Mouse (Mus musculus) natural killer cell, adult 2 months (primary cell): ENCODE data around the gene Ankrd13a.
"Not testable (repeated sequence)": the region's sequence is repeated elsewhere in the genome, so short reads cannot be mapped to it uniquely, and the experiment has no call there.

Experiments used
- DNase-seq, 2 experiments: peaks; one replicate each; pipeline ENCODE4 v3.0.0; 2022; ENCODE audit warnings: low spot score in 2 of 2

The Ankrd13a gene

DNA sequence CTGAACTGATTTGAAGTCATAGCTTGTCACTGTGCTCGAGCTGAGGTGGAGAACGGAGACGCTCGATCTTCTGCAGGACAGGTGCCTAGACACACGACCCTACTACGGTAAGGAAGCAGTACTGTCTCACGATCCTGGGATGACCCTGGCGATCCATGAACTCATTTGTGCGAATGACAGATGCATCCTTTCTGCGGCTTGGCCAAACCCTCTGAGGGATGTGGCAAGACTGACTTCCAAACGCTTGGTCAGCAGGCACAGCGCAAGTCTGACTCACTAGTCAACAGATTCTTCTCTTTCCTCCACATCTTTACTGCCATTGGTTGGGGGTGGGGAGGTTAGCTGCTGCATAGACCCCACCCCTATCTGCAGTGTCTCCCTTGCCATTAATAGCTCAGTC lies 53.0 kb downstream of the Ankrd13a start:
- DNase-seq, result no peak

DNA sequence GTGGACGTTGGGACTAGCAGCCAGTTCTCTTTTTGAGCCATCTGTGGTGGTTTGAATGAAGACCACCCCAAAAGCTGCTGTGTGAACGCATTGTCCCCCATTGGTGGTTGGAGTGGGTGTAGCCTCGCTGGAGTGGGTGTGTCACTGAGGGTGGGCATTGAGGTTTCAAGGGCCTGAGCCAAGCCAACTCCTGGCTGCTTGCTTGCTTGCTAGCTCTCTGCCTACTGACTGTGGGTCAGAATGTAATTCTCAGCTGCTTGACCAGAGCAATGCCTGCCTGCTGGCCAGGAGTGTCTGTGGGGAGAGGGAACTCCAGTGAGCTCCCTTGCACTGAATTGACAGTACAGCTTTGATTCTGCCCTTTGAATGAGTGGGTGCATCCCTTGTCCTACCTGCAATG lies 55.3 kb downstream of the Ankrd13a start:
- no peak for DNase-seq

DNA sequence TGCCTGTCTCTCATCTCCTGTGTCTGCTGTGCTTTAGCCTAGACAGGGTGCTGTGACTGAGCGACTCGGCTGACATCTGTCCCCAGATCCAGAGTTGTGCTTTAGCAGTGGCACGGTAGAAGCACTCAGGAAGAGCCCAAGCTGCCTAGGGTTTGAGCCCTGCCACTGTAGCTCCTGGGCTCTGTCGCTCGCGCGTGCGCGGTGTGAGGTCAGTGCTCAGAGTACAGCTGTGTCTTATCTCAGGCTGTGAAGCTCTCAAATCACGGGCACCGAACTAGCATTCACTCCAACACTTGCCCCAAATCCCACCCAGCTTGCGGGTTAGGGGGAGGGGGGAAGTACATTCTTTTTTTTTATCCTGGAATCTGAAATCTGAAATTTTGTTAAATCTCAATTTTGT lies 62.4 kb downstream of the Ankrd13a start:
- DNase-seq, result no peak

DNA sequence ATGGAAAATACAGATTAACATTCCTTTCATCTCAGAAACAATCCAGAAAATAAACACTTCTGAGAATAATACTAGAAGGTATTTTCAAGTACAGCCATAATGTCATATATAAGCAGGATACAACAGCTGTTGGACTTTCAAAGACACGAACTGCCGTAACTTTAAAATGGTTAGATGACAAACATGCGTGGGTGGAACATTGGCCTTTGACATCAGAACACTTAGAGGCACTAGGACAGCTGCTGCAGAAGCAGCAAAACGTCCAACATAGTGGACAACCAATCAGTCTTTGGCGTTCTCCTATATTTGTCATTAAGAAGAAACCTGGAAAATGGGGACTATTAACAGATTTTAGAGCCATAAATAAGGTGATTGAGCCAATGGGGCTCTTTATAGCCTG lies 66.0 kb downstream of the Ankrd13a start:
- not testable (repeated sequence) for DNase-seq

DNA sequence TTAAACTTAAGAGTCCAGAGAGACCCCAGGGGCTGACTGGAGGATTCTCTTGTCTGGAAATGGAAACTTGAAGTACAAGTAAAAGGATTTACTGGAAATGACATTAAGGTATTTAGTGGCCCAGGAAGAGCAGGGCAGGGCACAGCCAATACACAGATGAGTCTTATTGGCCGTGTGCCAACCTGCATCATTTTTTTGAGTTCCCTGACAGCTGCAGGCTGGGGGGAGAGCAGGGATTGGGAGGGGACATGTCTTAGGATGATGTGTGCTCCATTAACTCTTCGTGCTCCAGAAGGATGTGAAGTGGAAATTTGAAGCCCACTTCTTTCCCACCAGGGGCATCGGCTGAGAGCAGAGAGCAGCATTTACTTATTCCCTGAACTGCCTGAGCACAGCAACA lies 67.7 kb downstream of the Ankrd13a start:
- DNase-seq, result not testable (repeated sequence)

DNA sequence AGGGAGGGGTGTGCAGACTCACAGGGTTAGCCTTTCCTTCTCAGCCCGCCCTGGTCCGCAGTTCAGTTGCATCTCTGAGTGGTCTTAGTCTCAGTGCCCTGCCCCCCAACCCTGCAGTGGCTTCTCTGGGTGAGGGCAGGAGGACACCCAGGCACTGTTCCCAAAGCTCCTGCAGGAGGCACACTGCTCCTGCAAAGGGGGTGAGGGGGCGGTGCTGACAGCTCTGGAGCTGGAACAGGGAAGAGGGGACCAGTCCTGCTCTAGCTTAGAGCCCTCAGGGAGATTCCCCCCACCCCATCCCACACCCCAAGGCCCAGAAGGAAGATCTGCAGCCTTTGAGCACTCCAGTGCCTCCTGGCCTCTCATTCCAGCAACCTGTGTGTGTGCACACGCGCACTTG lies 68.2 kb downstream of the Ankrd13a start:
- no peak for DNase-seq

DNA sequence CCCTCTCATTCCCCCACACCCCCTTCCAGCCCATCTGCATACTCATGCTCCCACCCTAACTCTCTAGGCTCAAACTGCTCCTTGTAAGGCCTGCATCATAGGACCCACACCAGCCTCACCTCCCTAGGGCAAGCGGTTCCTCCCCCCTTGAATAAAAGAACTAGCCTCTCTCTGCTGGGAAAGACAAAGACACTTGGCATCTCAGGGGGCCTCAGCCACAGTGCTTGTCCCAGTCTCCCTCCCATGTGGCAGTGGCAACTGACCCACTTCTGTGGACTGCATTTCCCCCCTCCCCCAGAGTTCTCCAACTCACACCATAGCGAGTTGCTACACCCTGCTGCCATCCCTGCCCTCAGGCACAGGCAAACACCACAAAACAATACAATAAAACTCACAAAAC lies 69.9 kb downstream of the Ankrd13a start:
- DNase-seq, result not testable (repeated sequence)

DNA sequence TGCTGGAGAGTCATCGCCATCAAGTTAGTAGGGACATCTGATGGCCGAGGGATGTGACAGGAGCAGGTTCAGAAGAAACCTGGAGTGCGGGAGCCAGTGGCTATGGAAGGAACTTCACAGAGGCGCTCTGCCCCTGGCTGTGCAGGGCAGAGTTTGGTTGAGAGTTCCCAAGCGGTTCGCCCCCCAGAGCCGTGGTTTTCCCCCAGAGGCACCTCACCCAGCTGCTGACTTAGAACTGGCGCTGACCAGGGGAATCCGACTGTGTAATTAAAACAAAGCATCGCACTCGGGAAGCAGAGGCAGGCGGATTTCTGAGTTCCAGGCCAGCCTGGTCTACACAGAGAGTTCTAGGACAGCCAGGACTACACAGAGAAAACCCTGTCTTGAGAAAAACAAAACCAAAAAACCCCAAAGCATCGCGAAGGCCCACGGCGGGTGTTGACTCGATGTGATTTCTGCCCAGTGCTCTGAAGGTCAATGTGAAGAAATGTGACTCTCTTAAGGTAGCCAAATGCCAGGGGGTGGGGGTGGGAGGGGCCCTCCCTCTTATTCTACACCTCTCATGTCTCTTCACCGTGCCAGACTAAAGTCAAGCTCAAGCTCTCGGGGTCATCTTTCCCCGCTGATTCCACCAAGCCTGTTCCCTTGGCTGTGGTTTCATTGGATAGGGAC lies 77.2 kb downstream of the Ankrd13a start:
- no peak for DNase-seq

DNA sequence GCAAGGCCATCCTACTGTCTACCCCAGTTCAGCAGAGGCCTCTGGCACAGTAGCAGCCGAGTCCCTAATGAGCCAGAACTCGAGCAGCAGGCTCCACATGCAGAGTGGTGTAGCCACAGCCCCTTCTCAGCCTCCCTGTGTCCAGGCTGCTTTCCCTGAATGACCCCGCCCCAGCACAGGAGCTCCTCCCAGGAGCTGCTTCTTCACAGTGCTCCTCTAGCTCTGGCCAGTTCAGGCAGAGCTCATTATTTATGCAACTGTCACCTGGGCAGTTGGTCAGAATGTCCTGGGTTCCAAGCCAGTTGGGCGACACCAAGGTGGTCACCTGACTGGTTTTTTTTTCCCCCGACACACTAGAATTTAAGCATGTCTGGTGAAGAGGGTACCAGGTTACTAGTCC lies 78.9 kb downstream of the Ankrd13a start, which contains the start of gene 4930519G04Rik:
Gene 4930519G04Rik (plus strand): TSS at position 301 of the 400 bp plus-strand sequence.
- not testable (repeated sequence) for DNase-seq
